Mouse (Mus musculus) midbrain, embryonic 11.5 days (tissue): Measurements from ENCODE around the gene Trabd2b. TPM values are rescaled to one million over a fixed set of nuclear protein-coding genes. Genes with fewer than 3 reads are reported as not detected.
A peak's percentile ranks its signal among the peaks of the same experiment; 100 is the strongest.

Experiments
- ATAC-seq: fragments of 200-750 bp; cut with Nextera tagmentation; 2 replicates; pipeline ENCODE4 v1.8.0; 2017; ENCODE audit warnings: moderate TSS enrichment, moderate library complexity; ENCODE audit not compliant: low FRiP score
- DNase-seq: peaks from one replicate; pipeline ENCODE4 v3.0.0; 2015; ENCODE audit warnings: low spot score; ENCODE audit errors: missing footprints
- H3K27ac ChIP-seq: fragments of 300-500 bp; sonication (generic); 2 replicates; pipeline ENCODE4 v1.5.1; 2014; ENCODE audit warnings: low read depth, low read length
- H3K27me3 ChIP-seq: fragments of 300-500 bp; sonication (generic); 2 replicates; pipeline ENCODE4 v1.6.1; 2014; ENCODE audit warnings: mild to moderate bottlenecking, low read length, moderate library complexity, mixed read lengths; ENCODE audit not compliant: control insufficient read depth, insufficient read depth
- H3K36me3 ChIP-seq: fragments of 300-500 bp; sonication (generic); 2 replicates; pipeline ENCODE4 v1.6.1; 2014; ENCODE audit warnings: mild to moderate bottlenecking, low read length, moderate library complexity, mixed read lengths; ENCODE audit not compliant: control insufficient read depth, insufficient read depth
- H3K4me1 ChIP-seq: fragments of 300-500 bp; sonication (generic); 2 replicates; pipeline ENCODE4 v1.6.1; 2014; ENCODE audit warnings: low read length; ENCODE audit not compliant: control insufficient read depth, insufficient read depth
- H3K4me2 ChIP-seq: fragments of 300-500 bp; sonication (generic); 2 replicates; pipeline ENCODE4 v1.6.1; 2014; ENCODE audit warnings: mild to moderate bottlenecking, moderate library complexity
- H3K4me3 ChIP-seq: fragments of 300-500 bp; sonication (generic); 2 replicates; pipeline ENCODE4 v1.5.1; 2014; ENCODE audit warnings: low read depth, low read length
- H3K9ac ChIP-seq: fragments of 300-500 bp; sonication (generic); 2 replicates; pipeline ENCODE4 v1.6.1; 2014; ENCODE audit warnings: low read length
- H3K9me3 ChIP-seq: fragments of 300-500 bp; sonication (generic); 2 replicates; pipeline ENCODE4 v1.6.1; 2016; ENCODE audit warnings: low read length; ENCODE audit not compliant: control insufficient read depth
- WGBS: fragments of 180-500 bp; shearing (Covaris S2); extraction: QIAGEN DNeasy Blood & Tissue Kit; methylation state at CpG from one replicate; pipeline ENCODE4 v1.1.7; 2014; 5-methylcytosine and 5-hydroxymethylcytosine counted together
- polyA plus RNA-seq: library from polyadenylated mRNA; unstranded; fragments of >200 nt; fragmentation: Nextera tagmentation; extraction: Ambion mirVana; gene quantifications from 2 replicates; pipeline ENCODE4 v1.2.1, GENCODE M21; 2014

Trabd2b gene
- polyA plus RNA-seq, 1 experiment from 2014 or later = 2.2 TPM

GRCm38 (mm10) chr4:114486885-114487531, 80.5 kb downstream of the Trabd2b start:
- peak; percentile 19 for DNase-seq
- H3K9ac ChIP-seq = no peak overlapping the region
- H3K27ac ChIP-seq = no peak overlapping the region
- no peak overlapping the region for H3K4me2 ChIP-seq
- H3K4me1 ChIP-seq = 0 out of 2 replicates have a peak, but pooled peaks cover under 1% of the 10 kb centered on the region
- no peaks in the 10 kb centered on the region for H3K36me3 ChIP-seq
- no peak overlapping the region for H3K4me3 ChIP-seq
- H3K27me3 ChIP-seq = no peaks in the 10 kb centered on the region
- no peak for ATAC-seq
- no peaks in the 10 kb centered on the region for H3K9me3 ChIP-seq
- WGBS = 86% methylated on average over 2 of the region's 2 CpGs

GRCm38 (mm10) chr4:114487701-114488100, 81.2 kb downstream of the Trabd2b start:
- no peak overlapping the region for H3K9ac ChIP-seq
- H3K27me3 ChIP-seq = no peaks in the 10 kb centered on the region
- ATAC-seq (no peak), DNase-seq (no peak)
- H3K4me2 ChIP-seq = no peak overlapping the region
- no peaks in the 10 kb centered on the region for H3K36me3 ChIP-seq
- H3K27ac ChIP-seq = no peak overlapping the region
- no peaks in the 10 kb centered on the region for H3K4me1 ChIP-seq
- no peak overlapping the region for H3K4me3 ChIP-seq
- H3K9me3 ChIP-seq = no peaks in the 10 kb centered on the region
- WGBS = 87% methylated on average over 3 of the region's 3 CpGs

- WGBS = 72% methylated on average over 4 of the region's 4 CpGs
- no peaks in the 10 kb centered on the region for H3K9me3 ChIP-seq
- H3K4me1 ChIP-seq = peaks cover 8% of the 10 kb centered on the region
- no peaks in the 10 kb centered on the region for H3K27me3 ChIP-seq
- no peak overlapping the region for H3K4me3 ChIP-seq
- no peak overlapping the region for H3K4me2 ChIP-seq
- DNase-seq (no peak), ATAC-seq (no peak)
- H3K36me3 ChIP-seq = no peaks in the 10 kb centered on the region
- no peak overlapping the region for H3K9ac ChIP-seq
- H3K27ac ChIP-seq = no peak overlapping the region
These were observed 85.6 kb downstream of the Trabd2b start for GRCm38 (mm10) chr4:114492157-114492556.

GRCm38 (mm10) chr4:114494035-114494434, 87.5 kb downstream of the Trabd2b start:
- Histone ChIP-seq H3K27me3 (no peaks in the 10 kb centered on the region), H3K4me1 (peaks cover 8% of the 10 kb centered on the region), H3K4me3 (no peak overlapping the region), H3K4me2 (no peak overlapping the region), H3K27ac (no peak overlapping the region), H3K36me3 (no peaks in the 10 kb centered on the region), H3K9ac (no peak overlapping the region), H3K9me3 (no peaks in the 10 kb centered on the region)
- no peak for ATAC-seq
- WGBS = 89% methylated on average over 2 of the region's 2 CpGs
- DNase-seq = peak; percentile 67

GRCm38 (mm10) chr4:114495688-114496426, 89.3 kb downstream of the Trabd2b start:
- Histone ChIP-seq H3K9me3 (no peaks in the 10 kb centered on the region), H3K36me3 (no peaks in the 10 kb centered on the region), H3K4me2 (no peak overlapping the region), H3K4me1 (peaks cover 8% of the 10 kb centered on the region), H3K27me3 (no peaks in the 10 kb centered on the region), H3K27ac (no peak overlapping the region), H3K9ac (no peak overlapping the region), H3K4me3 (no peak overlapping the region)
- WGBS = 55% methylated on average over 4 of the region's 4 CpGs
- DNase-seq (peak; percentile 82), ATAC-seq (peak; percentile 89)

- WGBS = 67% methylated on average over 1 of the region's 1 CpGs
- no peak overlapping the region for H3K4me2 ChIP-seq
- no peak for DNase-seq
- ATAC-seq = no peak
- no peak overlapping the region for H3K4me3 ChIP-seq
- no peaks in the 10 kb centered on the region for H3K9me3 ChIP-seq
- H3K27ac ChIP-seq = no peak overlapping the region
- H3K4me1 ChIP-seq = peaks cover 8% of the 10 kb centered on the region
- H3K9ac ChIP-seq = no peak overlapping the region
- H3K27me3 ChIP-seq = no peaks in the 10 kb centered on the region
- no peaks in the 10 kb centered on the region for H3K36me3 ChIP-seq
These were observed 93.1 kb downstream of the Trabd2b start for GRCm38 (mm10) chr4:114499650-114500049.

GRCm38 (mm10) chr4:114500317-114500716, 93.8 kb downstream of the Trabd2b start:
- H3K9ac ChIP-seq = no peak overlapping the region
- H3K27me3 ChIP-seq = no peaks in the 10 kb centered on the region
- 82% methylated on average over 7 of the region's 7 CpGs for WGBS
- no peak overlapping the region for H3K27ac ChIP-seq
- H3K4me2 ChIP-seq = no peak overlapping the region
- no peak overlapping the region for H3K4me3 ChIP-seq
- DNase-seq = no peak
- no peaks in the 10 kb centered on the region for H3K36me3 ChIP-seq
- ATAC-seq = no peak
- peaks cover 8% of the 10 kb centered on the region for H3K4me1 ChIP-seq
- H3K9me3 ChIP-seq = no peaks in the 10 kb centered on the region

GRCm38 (mm10) chr4:114501048-114501447, 94.5 kb downstream of the Trabd2b start:
- Histone ChIP-seq H3K4me3 (no peak overlapping the region), H3K36me3 (no peaks in the 10 kb centered on the region), H3K27me3 (no peaks in the 10 kb centered on the region), H3K9me3 (no peaks in the 10 kb centered on the region), H3K4me2 (no peak overlapping the region), H3K27ac (no peak overlapping the region), H3K9ac (no peak overlapping the region), H3K4me1 (peaks cover 5% of the 10 kb centered on the region)
- ATAC-seq (no peak), DNase-seq (peak; percentile 4)
- 100% methylated on average over 1 of the region's 1 CpGs for WGBS

GRCm38 (mm10) chr4:114501611-114502010, 95.1 kb downstream of the Trabd2b start:
- H3K36me3 ChIP-seq = no peaks in the 10 kb centered on the region
- H3K4me2 ChIP-seq = no peak overlapping the region
- H3K9ac ChIP-seq = no peak overlapping the region
- no peaks in the 10 kb centered on the region for H3K9me3 ChIP-seq
- H3K4me3 ChIP-seq = no peak overlapping the region
- no peak overlapping the region for H3K27ac ChIP-seq
- no peak for ATAC-seq
- H3K27me3 ChIP-seq = no peaks in the 10 kb centered on the region
- H3K4me1 ChIP-seq = no peaks in the 10 kb centered on the region; the same call in 1 of the 2 replicates
- 87% methylated on average over 4 of the region's 4 CpGs for WGBS
- DNase-seq = peak; percentile 45
